Mouse (Mus musculus) midbrain, postnatal 0 days (tissue): ENCODE measurements around the gene Rplp0. TPM values are rescaled to one million over a fixed set of nuclear protein-coding genes. Genes with fewer than 3 reads are reported as not detected.
A peak's percentile ranks its signal among the peaks of the same experiment; 100 is the strongest.

Experiments used
- ATAC-seq: fragments of 200-750 bp; cut with Nextera tagmentation; 2 replicates; pipeline ENCODE4 v1.8.0; 2017; ENCODE audit warnings: moderate number of reproducible peaks, mild to moderate bottlenecking, moderate TSS enrichment, moderate library complexity; ENCODE audit not compliant: low FRiP score
- DNase-seq: peaks from one replicate; pipeline ENCODE4 v3.0.0-alpha.2; 2015; ENCODE audit warnings: low spot score
- H3K27ac ChIP-seq: fragments of 300-500 bp; sonication (generic); 2 replicates; pipeline ENCODE4 v1.5.1; 2014; ENCODE audit warnings: low read depth, mild to moderate bottlenecking, low read length, mixed read lengths
- H3K27me3 ChIP-seq: fragments of 300-500 bp; sonication (generic); 2 replicates; pipeline ENCODE4 v1.6.1; 2014; ENCODE audit warnings: low read length, control low read depth, mixed read lengths; ENCODE audit not compliant: insufficient read depth
- H3K36me3 ChIP-seq: fragments of 300-500 bp; sonication (generic); 2 replicates; pipeline ENCODE4 v1.6.1; 2014; ENCODE audit warnings: low read length, control low read depth, mixed read lengths; ENCODE audit not compliant: insufficient read depth
- H3K4me1 ChIP-seq: fragments of 300-500 bp; sonication (generic); 2 replicates; pipeline ENCODE4 v1.6.1; 2014; ENCODE audit warnings: mild to moderate bottlenecking, control low read depth, antibody characterized with exemption, low read length, mixed read lengths; ENCODE audit not compliant: insufficient read depth
- H3K4me2 ChIP-seq: fragments of 300-500 bp; sonication (generic); 2 replicates; pipeline ENCODE4 v1.6.1; 2014; ENCODE audit warnings: low read depth, mild to moderate bottlenecking, low read length, mixed read lengths; ENCODE audit not compliant: poor library complexity, severe bottlenecking
- H3K4me3 ChIP-seq: fragments of 300-500 bp; sonication (generic); 2 replicates; pipeline ENCODE4 v1.5.1; 2014; ENCODE audit warnings: low read depth, mild to moderate bottlenecking, low read length, moderate library complexity
- H3K9ac ChIP-seq: fragments of 300-500 bp; sonication (generic); replicated peaks from 2 replicates; pipeline ENCODE4 v1.6.1; 2014; ENCODE audit warnings: mild to moderate bottlenecking, low read length, moderate library complexity, mixed read lengths; ENCODE audit not compliant: poor library complexity, severe bottlenecking
- H3K9me3 ChIP-seq: fragments of 300-500 bp; sonication (generic); 2 replicates; pipeline ENCODE4 v1.6.1; 2016; ENCODE audit warnings: low read length, control low read depth
- CTCF ChIP-seq: IDR thresholded peaks from 2 replicates; pipeline ENCODE4 v1.5.1; 2016; ENCODE audit warnings: antibody characterized with exemption, mild to moderate bottlenecking
- WGBS: fragments of 180-500 bp; shearing (Covaris S2); extraction: QIAGEN DNeasy Blood & Tissue Kit; methylation state at CpG from one replicate; pipeline ENCODE4 v1.1.7; 2014; 5-methylcytosine and 5-hydroxymethylcytosine counted together
- polyA plus RNA-seq: library from polyadenylated mRNA; unstranded; fragments of >200 nt; fragmentation: Nextera tagmentation; extraction: Ambion mirVana; gene quantifications from 2 replicates; pipeline ENCODE4 v1.2.1, GENCODE M21; 2015
- total RNA-seq: library from RNA; depleted of rRNA; stranded (reverse); fragments of >200 nt; gene quantifications from 2 replicates; pipeline ENCODE4 v1.2.3, GENCODE M21; 2014

Rplp0 gene
- total and polyA plus RNA-seq, 2 experiments from 2014 or later, result 779 to 1,828 TPM

DNA sequence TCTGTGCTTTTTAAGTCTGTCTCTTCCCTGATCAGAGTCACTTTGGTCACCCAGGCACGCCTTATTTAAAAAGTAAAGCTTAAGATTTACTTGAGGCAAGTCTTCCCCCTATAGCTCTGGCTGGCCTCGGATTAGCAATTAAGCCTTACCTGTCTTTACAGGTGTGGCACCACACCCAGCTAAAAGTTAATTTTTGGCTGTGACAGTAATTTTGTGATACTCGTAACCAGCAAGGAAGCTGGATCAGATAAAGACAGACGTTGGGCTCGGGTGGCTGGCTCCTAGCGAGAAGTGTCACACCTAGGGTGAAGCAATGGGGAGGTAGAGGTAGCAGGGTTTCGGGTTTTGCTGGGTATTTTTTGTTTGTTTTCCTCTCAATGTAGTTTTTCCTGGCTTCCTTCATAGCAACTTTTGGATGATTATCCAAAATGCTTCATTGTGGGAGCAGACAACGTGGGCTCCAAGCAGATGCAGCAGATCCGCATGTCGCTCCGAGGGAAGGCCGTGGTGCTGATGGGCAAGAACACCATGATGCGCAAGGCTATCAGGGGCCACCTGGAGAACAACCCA is 1.2 kb downstream of the Rplp0 start:
- DNase-seq (no peak), ATAC-seq (no peak)
- Histone ChIP-seq H3K4me3 (peak overlapping the region; percentile 80), H3K27ac (no peak overlapping the region), H3K4me2 (peak overlapping the region; percentile 66), H3K36me3 (peaks cover 17% of the 10 kb centered on the region), H3K9ac (peak overlapping the region; percentile 88), H3K9me3 (no peaks in the 10 kb centered on the region), H3K27me3 (no peaks in the 10 kb centered on the region), H3K4me1 (peaks cover 4% of the 10 kb centered on the region; the same call in 1 of the 2 replicates)
- no peak for TF ChIP-seq CTCF
- WGBS, result 49% methylated on average over 13 of the region's 13 CpGs

DNA sequence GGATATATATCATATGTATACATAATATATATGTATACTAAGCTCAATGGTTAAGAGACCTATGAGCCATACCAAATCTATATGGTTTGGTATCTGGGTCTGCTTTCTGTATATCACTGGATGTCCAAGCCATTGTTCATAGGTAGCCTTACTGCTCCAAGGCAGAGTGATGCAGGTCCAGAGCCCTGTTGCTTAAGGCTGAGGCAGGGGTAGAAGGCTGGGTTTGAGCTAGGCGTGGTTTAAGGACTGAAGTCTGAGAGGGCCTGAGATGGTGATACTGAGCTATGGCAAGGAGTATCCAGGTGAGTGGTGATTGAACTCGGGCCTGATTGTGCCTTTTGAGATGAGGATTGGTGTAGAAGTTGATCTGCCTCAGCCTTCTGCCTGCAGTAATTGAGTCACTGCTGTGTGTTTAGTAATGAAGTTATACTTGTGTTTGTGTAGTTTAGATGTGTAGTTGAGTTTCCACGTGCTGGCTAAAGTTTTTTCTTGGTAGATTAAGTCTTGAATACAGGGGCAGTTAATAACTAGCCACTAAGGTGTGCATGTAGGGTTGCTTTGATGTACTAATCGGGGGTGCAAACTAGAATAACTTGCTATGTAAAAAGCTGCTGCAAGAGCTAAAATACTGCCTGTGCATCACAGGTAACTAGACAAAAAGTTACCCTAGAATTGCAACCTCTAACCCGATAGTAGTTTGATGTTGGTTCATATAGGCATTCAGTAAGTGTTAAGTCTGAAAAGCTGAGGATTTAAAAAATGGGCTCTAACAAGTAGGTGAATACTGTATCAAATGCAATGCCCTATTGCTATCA is 4.7 kb downstream of the Rplp0 start:
- H3K27ac ChIP-seq, result peak overlapping the region; percentile 76; the same call in 1 of the 2 replicates
- no peak for TF ChIP-seq CTCF
- H3K4me3 ChIP-seq, result peak overlapping the region; percentile 96; the same call in 1 of the 2 replicates

DNA sequence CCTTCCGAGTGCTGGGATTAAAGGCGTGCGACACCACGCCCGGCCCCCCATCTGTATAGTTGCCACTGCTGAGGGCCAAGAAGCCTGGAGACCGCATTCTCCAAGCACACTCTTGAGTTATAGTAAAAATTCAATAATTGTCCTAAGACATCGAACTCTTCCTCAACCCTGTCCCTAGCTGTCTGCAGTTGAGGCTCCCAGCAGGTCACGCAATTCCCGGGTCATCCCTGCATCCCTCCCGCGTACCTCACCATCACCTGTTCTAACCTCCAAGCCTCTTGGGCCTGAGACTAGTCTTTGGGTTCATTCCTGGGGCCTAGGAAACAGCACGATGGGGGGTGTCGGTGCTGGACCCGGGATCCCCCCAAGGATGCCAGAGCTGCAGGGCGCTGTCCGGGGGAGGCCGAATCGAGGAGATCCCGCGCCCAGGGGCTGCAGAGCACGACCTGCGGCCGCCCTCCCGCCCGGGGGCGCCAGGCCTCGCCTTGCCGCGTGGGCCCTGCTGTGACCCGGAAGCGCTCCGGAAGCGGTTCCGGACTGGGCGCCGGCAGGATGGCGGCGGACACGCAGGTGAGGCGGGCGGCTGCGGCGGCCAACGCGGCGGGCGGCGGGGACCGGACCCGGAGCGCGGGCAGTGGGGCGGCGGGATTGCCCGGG is 5.6 kb downstream of the Rplp0 start, which contains the start of gene Gcn1l1:
Gene Gcn1l1, plus strand, starts transcription at position 518 of the 657 bp plus-strand sequence.
- H3K9me3 ChIP-seq, result no peaks in the 10 kb centered on the region
- peaks cover 17% of the 10 kb centered on the region for H3K36me3 ChIP-seq
- no peaks in the 10 kb centered on the region for H3K27me3 ChIP-seq
- peak within 1 kb of the TSS; percentile 96 for H3K4me3 ChIP-seq
- peak within 1 kb of the TSS; percentile 96 for H3K9ac ChIP-seq
- H3K27ac ChIP-seq, result peak within 1 kb of the TSS; percentile 76
- peaks cover 12% of the 10 kb centered on the region; the same call in 1 of the 2 replicates for H3K4me1 ChIP-seq
- WGBS, result 3% methylated on average over 53 of the region's 55 CpGs
- DNase-seq (peak; percentile 81), ATAC-seq (peak; percentile 88)
- H3K4me2 ChIP-seq, result peak within 1 kb of the TSS; percentile 68
- peak; percentile 57 for TF ChIP-seq CTCF

More for the DNA sequence above, 4.7 kb downstream of the Rplp0 start:
- Histone ChIP-seq H3K9ac (0 out of 2 replicates have a peak overlapping the region, but pooled peaks have one; percentile 29), H3K4me2 (peak overlapping the region; percentile 68; the same call in 1 of the 2 replicates), H3K9me3 (no peaks in the 10 kb centered on the region), H3K36me3 (peaks cover 17% of the 10 kb centered on the region), H3K4me1 (peaks cover 12% of the 10 kb centered on the region; the same call in 1 of the 2 replicates), H3K27me3 (no peaks in the 10 kb centered on the region)
- 47% methylated on average over 5 of the region's 5 CpGs for WGBS
- no peak for DNase-seq
- ATAC-seq, result no peak

DNA sequence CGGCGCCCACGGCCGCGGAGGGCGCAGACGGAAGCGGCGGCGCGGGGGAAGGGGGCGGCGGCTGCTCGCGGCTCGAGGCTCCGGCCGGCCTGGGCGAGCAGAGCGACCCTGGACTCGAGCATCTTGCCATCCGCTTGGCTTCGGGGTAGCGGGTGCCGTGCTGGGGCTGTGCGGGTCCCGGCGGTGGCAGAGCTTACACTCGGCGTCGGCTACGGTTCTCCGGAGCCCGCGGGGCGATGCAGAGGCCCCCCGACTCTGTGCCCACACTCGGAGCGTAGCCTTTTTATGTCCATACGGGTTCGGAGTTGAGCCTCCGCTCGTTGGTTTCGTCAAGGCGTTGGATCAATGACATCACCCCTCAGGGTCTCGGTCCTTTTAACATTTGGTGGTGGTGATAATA is 6.1 kb downstream of the Rplp0 start:
- peak overlapping the region; percentile 96 for H3K4me3 ChIP-seq
- peak overlapping the region; percentile 68 for H3K4me2 ChIP-seq
- peaks cover 9% of the 10 kb centered on the region; the same call in 1 of the 2 replicates for H3K4me1 ChIP-seq
- peak; percentile 25; the same call in 1 of the 2 replicates for ATAC-seq
- peak; percentile 12 for DNase-seq
- no peak for TF ChIP-seq CTCF
- under 1% methylated on average over 30 of the region's 46 CpGs for WGBS
- peak overlapping the region; percentile 96 for H3K9ac ChIP-seq
- peaks cover 17% of the 10 kb centered on the region for H3K36me3 ChIP-seq
- H3K27ac ChIP-seq, result peak overlapping the region; percentile 76
- H3K27me3 ChIP-seq, result no peaks in the 10 kb centered on the region
- H3K9me3 ChIP-seq, result no peaks in the 10 kb centered on the region

DNA sequence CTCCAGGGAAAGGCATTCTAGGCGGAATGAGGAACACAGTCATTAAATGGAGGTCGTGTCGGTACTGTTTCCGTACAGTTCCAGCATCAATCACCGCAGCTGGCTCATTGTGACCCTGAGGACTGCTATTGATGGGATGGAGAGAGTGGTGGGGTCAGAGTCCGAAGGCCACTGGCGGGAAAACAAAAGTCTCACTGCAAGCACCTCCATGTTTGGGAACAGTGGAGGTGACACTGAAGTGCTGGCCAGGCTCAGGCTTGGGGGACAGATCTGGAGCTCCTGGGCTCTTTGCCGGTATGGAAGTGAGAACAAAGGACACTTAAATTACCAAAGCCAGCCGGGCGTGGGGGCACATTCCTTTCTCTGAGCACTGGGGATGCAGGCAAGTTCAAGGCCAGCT is 9.4 kb downstream of the Rplp0 start:
- Histone ChIP-seq H3K4me2 (no peak overlapping the region), H3K9me3 (no peaks in the 10 kb centered on the region), H3K9ac (no peak overlapping the region), H3K4me3 (no peak overlapping the region), H3K27me3 (no peaks in the 10 kb centered on the region), H3K36me3 (peaks cover 9% of the 10 kb centered on the region), H3K27ac (no peak overlapping the region), H3K4me1 (peaks cover 7% of the 10 kb centered on the region; the same call in 1 of the 2 replicates)
- no peak for DNase-seq
- TF ChIP-seq CTCF, result no peak
- WGBS, result 71% methylated on average over 10 of the region's 10 CpGs
- ATAC-seq, result no peak
